In the genomic region with DNA sequence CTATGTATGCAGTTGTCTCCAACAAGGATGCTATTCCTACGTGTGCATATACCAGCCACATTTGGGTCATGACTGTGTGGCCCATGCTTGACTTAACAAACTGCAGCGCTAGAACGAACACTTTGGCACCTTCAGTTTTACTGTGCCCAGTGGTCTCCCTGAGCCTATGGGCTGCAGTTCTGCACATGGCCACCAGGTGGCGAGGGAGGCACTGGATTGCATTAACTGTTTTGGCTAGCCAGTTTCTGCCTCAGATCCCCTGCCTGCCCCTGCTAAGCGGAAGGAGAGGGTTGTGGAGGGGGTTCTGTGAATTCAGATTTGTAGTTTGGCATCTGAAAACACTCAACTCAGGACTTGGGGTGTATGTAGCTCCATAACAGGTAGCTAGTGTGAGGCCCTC, we compare ENCODE assay signal across 9 mouse cellular contexts.
DNase-seq lines count a peak whose midpoint lies in the region; ATAC-seq and TF ChIP-seq lines count a peak whose summit lies in the region.
"Had no signal": no experiment of that assay in that cellular context is flagged by ENCODE, and none has a peak within 500 bp of the region (broad histone marks: within the 10 kb centered on the region; RNA-seq: fewer than 3 reads in every experiment).

No protein-coding gene starts in this region.

- H3K4me2 ChIP-seq in forebrain, embryonic 15.5 days (replicated peaks), result no peak overlapping the region
- no peak overlapping the region for H3K4me2 ChIP-seq in hindbrain, embryonic 12.5 days (replicated peaks)
- H3K4me2 ChIP-seq: lung, embryonic 15.5 days had no signal

- no peak overlapping the region for H3K9ac ChIP-seq in forebrain, embryonic 15.5 days (replicated peaks)
- no peak overlapping the region for H3K9ac ChIP-seq in hindbrain, embryonic 12.5 days
- H3K9ac ChIP-seq: lung, embryonic 15.5 days had no signal

- DNase-seq in G1E (ENCODE audit: low spot score), result peak; percentile 72
- DNase-seq in c-Kit-positive CD71-positive TER-119-negative erythroid progenitor cells, embryonic 14.5 days (ENCODE audit: low read depth), result peak; percentile 56
- DNase-seq in layer of hippocampus, postnatal 10 days (ENCODE audit: low spot score in 2 of 2), result peak; percentile 90 to 92
- peak; percentile 89 for DNase-seq in lung, postnatal 10 days
- DNase-seq in ovary, postnatal 14 days (ENCODE audit: low spot score), result peak; percentile 83
- peak; percentile 63 to 84 for DNase-seq in thymus, postnatal 10 days (ENCODE audit: low spot score in 2 of 2)

- 27% methylated on average over 5 of the region's 5 CpGs for WGBS in forebrain, embryonic 15.5 days
- WGBS in hindbrain, embryonic 12.5 days, result 44% methylated on average over 5 of the region's 5 CpGs

- peak; percentile 46; the same call in 1 of the 2 replicates for ATAC-seq in G1E (ENCODE audit: extremely low read depth, insufficient number of reproducible peaks, low FRiP score, poor library complexity, severe bottlenecking)
- ATAC-seq in forebrain, embryonic 15.5 days (replicated peaks), result peak; percentile 14; the same call in 1 of the 2 replicates
- 0 out of 2 replicates have a peak, but pooled peaks have one; percentile 39 for ATAC-seq in hindbrain, embryonic 12.5 days (ENCODE audit: low FRiP score)

- no peaks in the 10 kb centered on the region for H3K9me3 ChIP-seq in G1E (replicated peaks)
- H3K9me3 ChIP-seq in forebrain, embryonic 15.5 days, result no peaks in the 10 kb centered on the region
- no peaks in the 10 kb centered on the region for H3K9me3 ChIP-seq in hindbrain, embryonic 12.5 days (replicated peaks)
- H3K9me3 ChIP-seq: lung, embryonic 15.5 days had no signal

- H3K36me3 ChIP-seq in G1E (replicated peaks), result peaks cover 69% of the 10 kb centered on the region
- H3K36me3 ChIP-seq in forebrain, embryonic 15.5 days, result peaks cover 37% of the 10 kb centered on the region
- H3K36me3 ChIP-seq in hindbrain, embryonic 12.5 days, result peaks cover 41% of the 10 kb centered on the region

- H3K4me3 ChIP-seq in G1E (ENCODE audit: low read depth, low read length), result no peak overlapping the region
- H3K4me3 ChIP-seq in forebrain, embryonic 15.5 days, result no peak overlapping the region
- H3K4me3 ChIP-seq in hindbrain, embryonic 12.5 days, result no peak overlapping the region
- H3K4me3 ChIP-seq: lung, embryonic 15.5 days had no signal

- TF ChIP-seq CTCF in G1E (IDR thresholded peaks at IDR 0.05; ENCODE audit: low read depth, low read length), result peak; percentile 99

- no peaks in the 10 kb centered on the region for H3K27me3 ChIP-seq in G1E (ENCODE audit: insufficient read depth, low read length)
- H3K27me3 ChIP-seq in forebrain, embryonic 15.5 days, result no peaks in the 10 kb centered on the region
- H3K27me3 ChIP-seq in hindbrain, embryonic 12.5 days, result no peaks in the 10 kb centered on the region
- H3K27me3 ChIP-seq: lung, embryonic 15.5 days had no signal

- H3K4me1 ChIP-seq in G1E (ENCODE audit: insufficient read depth, low read depth, low read length), result peaks cover 14% of the 10 kb centered on the region; the same call in 1 of the 2 replicates
- H3K4me1 ChIP-seq in forebrain, embryonic 15.5 days, result peaks cover 5% of the 10 kb centered on the region
- H3K4me1 ChIP-seq in hindbrain, embryonic 12.5 days, result peaks cover 10% of the 10 kb centered on the region
- H3K4me1 ChIP-seq: lung, embryonic 15.5 days had no signal

- no peak overlapping the region for H3K27ac ChIP-seq in forebrain, embryonic 15.5 days (replicated peaks)
- H3K27ac ChIP-seq in hindbrain, embryonic 12.5 days, result peak overlapping the region; percentile 24; the same call in 1 of the 2 replicates
- H3K27ac ChIP-seq: lung, embryonic 15.5 days had no signal
